ENCODE assay signal across 9 mouse cellular contexts in the genomic region with DNA sequence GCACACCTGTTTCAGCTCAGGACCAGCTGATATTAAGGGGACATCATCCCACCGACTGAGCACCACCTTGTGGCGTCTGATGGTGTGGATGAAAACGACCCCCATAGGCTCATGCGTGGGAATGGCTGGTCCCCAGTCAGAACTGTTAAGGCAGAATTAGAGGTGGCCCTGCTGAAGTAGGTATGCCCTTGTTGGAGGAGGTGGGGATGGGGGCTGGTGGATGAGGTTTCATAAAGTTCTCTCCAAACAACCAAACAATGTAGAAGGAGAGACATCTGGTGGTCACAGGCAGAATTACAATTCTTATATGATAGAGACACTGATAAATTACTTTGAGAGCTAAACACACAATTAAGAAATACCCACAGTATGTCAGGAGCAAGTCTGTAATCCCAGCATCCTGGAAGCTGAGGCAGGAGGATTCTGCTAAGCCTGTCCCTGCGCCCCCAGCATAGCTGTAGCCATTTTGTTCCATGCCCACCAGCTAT. TPM values are rescaled to one million over a fixed set of nuclear protein-coding genes. Genes with fewer than 3 reads are reported as not detected.
DNase-seq lines count a peak whose midpoint lies in the region; ATAC-seq lines count a peak whose summit lies in the region.
"Had no signal": no experiment of that assay in that cellular context is flagged by ENCODE, and none has a peak within 500 bp of the region (broad histone marks: within the 10 kb centered on the region; RNA-seq: fewer than 3 reads in every experiment).

No protein-coding gene starts in this region.

- H3K9me3 ChIP-seq in intestine, embryonic 16.5 days (ENCODE audit: control insufficient read depth, low read length): no peaks in the 10 kb centered on the region
- H3K9me3 ChIP-seq: stomach, embryonic 15.5 days had no signal

- H3K4me3 ChIP-seq in intestine, embryonic 16.5 days (ENCODE audit: low read length): no peak overlapping the region
- H3K4me3 ChIP-seq: stomach, embryonic 15.5 days had no signal

- H3K27me3 ChIP-seq in intestine, embryonic 16.5 days (replicated peaks; ENCODE audit: control insufficient read depth, insufficient read depth, low read length): no peaks in the 10 kb centered on the region
- H3K27me3 ChIP-seq: stomach, embryonic 15.5 days had no signal

- no peak overlapping the region for H3K9ac ChIP-seq in intestine, embryonic 16.5 days (ENCODE audit: low read depth, low read length)
- H3K9ac ChIP-seq: stomach, embryonic 15.5 days had no signal

- no peak overlapping the region for H3K27ac ChIP-seq in intestine, embryonic 16.5 days (ENCODE audit: low read length)
- H3K27ac ChIP-seq: stomach, embryonic 15.5 days had no signal

- WGBS in intestine, embryonic 16.5 days: 65% methylated on average over 5 of the region's 5 CpGs

- peak; percentile 58; the same call in 1 of the 2 replicates for ATAC-seq in intestine, embryonic 16.5 days

- H3K4me1 ChIP-seq in intestine, embryonic 16.5 days (ENCODE audit: control insufficient read depth, insufficient read depth, low read length): no peaks in the 10 kb centered on the region
- H3K4me1 ChIP-seq: stomach, embryonic 15.5 days had no signal

- H3K4me2 ChIP-seq in intestine, embryonic 16.5 days (ENCODE audit: low read depth, low read length): no peak overlapping the region
- H3K4me2 ChIP-seq: stomach, embryonic 15.5 days had no signal

- peak; percentile 12 for DNase-seq in cerebellum, adult 11 months
- DNase-seq in cerebellum, adult 9-11 months: no peak
- peak; percentile 8 to 10 for DNase-seq in right cerebral cortex, adult 2 months (ENCODE audit: low spot score in 2 of 2)
- DNase-seq in right cerebral cortex, adult 18-20 months: no peak
- DNase-seq in embryo, embryonic 9.5 days (ENCODE audit: extremely low spot score): peak; percentile 28
- peak; percentile 53 for DNase-seq in mesoderm, embryonic 11.5 days (ENCODE audit: low read depth, low spot score)
- DNase-seq in urinary bladder, postnatal 14 days (ENCODE audit: low spot score): no peak

- peaks cover 11% of the 10 kb centered on the region for H3K36me3 ChIP-seq in intestine, embryonic 16.5 days (ENCODE audit: control insufficient read depth, insufficient read depth, low read length)

RNA-seq across cellular contexts. Expression of gene Dlgap5, which starts 22.0 kb away (rescaled TPM):
- polyA plus RNA-seq in intestine, embryonic 16.5 days (2015; fragmentation: Nextera tagmentation; extraction: Ambion mirVana): 29.5 and 33.9 TPM in 2 replicates

RNA-seq across cellular contexts. Expression of gene Lgals3, which starts 28.7 kb away (rescaled TPM):
- 43.7 and 49.5 TPM in 2 replicates for polyA plus RNA-seq in intestine, embryonic 16.5 days (2015; fragmentation: Nextera tagmentation; extraction: Ambion mirVana)

RNA-seq across cellular contexts. Expression of gene Fbxo34, which starts 54.0 kb away (rescaled TPM):
- polyA plus RNA-seq in intestine, embryonic 16.5 days (2015; fragmentation: Nextera tagmentation; extraction: Ambion mirVana): 20.4 and 23.5 TPM in 2 replicates

Comparison
In these comparisons a context has a peak if more than half of its experiments do, and no peak if none do; other contexts are left out.
1. DNase-seq: peak in cerebellum, adult 11 months (single experiment), right cerebral cortex, adult 2 months (2 of 2), embryo, embryonic 9.5 days (single experiment) and mesoderm, embryonic 11.5 days (single experiment); none in cerebellum, adult 9-11 months (single experiment), right cerebral cortex, adult 18-20 months (single experiment) and urinary bladder, postnatal 14 days (single experiment).